Mouse (Mus musculus) hindbrain, embryonic 11.5 days (tissue): ENCODE measurements at regions not wholly inside any gene's neighbourhood (a gene's known extent, or its start where the extent isn't known, plus 50 kb on each side); places are given as distances from the start of the nearest gene placed in this dataset.

Experiments
- ATAC-seq: fragments of 200-750 bp; cut with Nextera tagmentation; 2 replicates; pipeline ENCODE4 v1.8.0; 2017; ENCODE audit warnings: mild to moderate bottlenecking, moderate TSS enrichment, moderate library complexity; ENCODE audit not compliant: low FRiP score
- DNase-seq: peaks from one replicate; pipeline ENCODE4 v3.0.0-alpha.2; 2015; ENCODE audit warnings: low spot score
- H3K27ac ChIP-seq: fragments of 300-500 bp; sonication (generic); 2 replicates; pipeline ENCODE4 v1.5.1; 2014; ENCODE audit warnings: mild to moderate bottlenecking, low read depth, low read length
- H3K27me3 ChIP-seq: fragments of 300-500 bp; sonication (generic); 2 replicates; pipeline ENCODE4 v1.6.1; 2014; ENCODE audit warnings: mild to moderate bottlenecking, low read length, moderate library complexity, mixed read lengths; ENCODE audit not compliant: control insufficient read depth, insufficient read depth
- H3K36me3 ChIP-seq: fragments of 300-500 bp; sonication (generic); 2 replicates; pipeline ENCODE4 v1.6.1; 2014; ENCODE audit warnings: mild to moderate bottlenecking, low read length, moderate library complexity, mixed read lengths; ENCODE audit not compliant: control insufficient read depth, insufficient read depth
- H3K4me1 ChIP-seq: fragments of 300-500 bp; sonication (generic); replicated peaks from 2 replicates; pipeline ENCODE4 v1.6.1; 2014; ENCODE audit warnings: low read length, mixed read lengths; ENCODE audit not compliant: control insufficient read depth, insufficient read depth
- H3K4me2 ChIP-seq: fragments of 300-500 bp; sonication (generic); replicated peaks from 2 replicates; pipeline ENCODE4 v1.6.1; 2014; ENCODE audit warnings: mild to moderate bottlenecking, low read depth, low read length
- H3K4me3 ChIP-seq: fragments of 300-500 bp; sonication (generic); 2 replicates; pipeline ENCODE4 v1.5.1; 2014; ENCODE audit warnings: low read depth, low read length
- H3K9ac ChIP-seq: fragments of 300-500 bp; sonication (generic); 2 replicates; pipeline ENCODE4 v1.6.1; 2014; ENCODE audit warnings: low read depth, low read length
- H3K9me3 ChIP-seq: fragments of 300-500 bp; sonication (generic); 2 replicates; pipeline ENCODE4 v1.6.1; 2016; ENCODE audit warnings: low read length; ENCODE audit not compliant: control insufficient read depth
- WGBS: fragments of 180-500 bp; shearing (Covaris S2); extraction: QIAGEN DNeasy Blood & Tissue Kit; methylation state at CpG from one replicate; pipeline ENCODE4 v1.1.7; 2014; 5-methylcytosine and 5-hydroxymethylcytosine counted together

DNA sequence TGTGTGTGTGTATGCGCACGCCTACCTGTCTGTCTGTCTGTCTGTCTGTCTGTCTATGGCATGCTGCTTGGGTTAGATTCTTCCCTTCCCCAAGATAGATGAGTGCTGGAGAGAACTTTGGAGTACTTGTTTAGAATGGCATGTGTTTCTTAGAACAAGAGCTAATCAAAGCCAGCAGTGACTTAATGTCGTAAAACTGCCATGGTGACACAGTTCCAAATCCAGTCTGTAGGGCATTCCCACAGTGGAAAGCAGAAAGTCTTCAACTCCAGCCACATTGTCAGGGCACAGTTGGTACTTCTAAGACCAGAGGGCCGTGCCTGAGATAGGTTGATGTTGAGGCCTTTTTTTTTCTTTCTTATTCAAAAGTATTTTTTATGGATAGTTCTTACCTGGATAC, 95.6 kb downstream of the Gm10604 start:
- WGBS = 89% methylated on average over 4 of the region's 4 CpGs

DNA sequence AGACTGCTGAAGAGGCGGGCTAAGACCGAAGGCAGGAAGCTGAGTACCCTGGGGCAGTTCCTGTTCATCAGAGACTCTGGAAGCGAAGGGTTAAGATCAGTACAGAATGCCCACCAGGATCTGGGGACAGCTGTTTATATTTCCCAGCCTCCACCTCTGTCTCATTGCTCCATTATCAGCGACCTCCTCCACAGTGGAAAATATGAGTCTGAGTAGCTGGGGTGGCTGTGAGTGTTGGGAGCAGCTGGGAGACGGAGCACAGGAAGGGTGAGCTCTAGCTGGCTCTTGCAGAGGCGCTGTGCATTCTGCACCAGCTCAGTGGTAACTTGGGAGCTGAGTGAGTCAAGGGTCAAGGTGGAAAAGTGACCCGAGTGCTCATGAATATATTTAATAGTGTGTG, 96.2 kb downstream of the Gm10604 start:
- Histone ChIP-seq H3K9me3 (no peaks in the 10 kb centered on the region), H3K36me3 (no peaks in the 10 kb centered on the region), H3K27ac (no peak overlapping the region), H3K4me3 (no peak overlapping the region), H3K4me2 (no peak overlapping the region), H3K4me1 (no peaks in the 10 kb centered on the region), H3K27me3 (no peaks in the 10 kb centered on the region), H3K9ac (no peak overlapping the region)
- WGBS = 59% methylated on average over 7 of the region's 7 CpGs
- DNase-seq (no peak), ATAC-seq (no peak)

More for the DNA sequence above, 95.6 kb downstream of the Gm10604 start:
- no peaks in the 10 kb centered on the region for H3K36me3 ChIP-seq
- no peak for ATAC-seq
- H3K9ac ChIP-seq = no peak overlapping the region
- H3K4me3 ChIP-seq = no peak overlapping the region
- H3K4me2 ChIP-seq = no peak overlapping the region
- DNase-seq = no peak
- no peaks in the 10 kb centered on the region for H3K4me1 ChIP-seq
- H3K27ac ChIP-seq = no peak overlapping the region
- H3K27me3 ChIP-seq = no peaks in the 10 kb centered on the region
- H3K9me3 ChIP-seq = no peaks in the 10 kb centered on the region

DNA sequence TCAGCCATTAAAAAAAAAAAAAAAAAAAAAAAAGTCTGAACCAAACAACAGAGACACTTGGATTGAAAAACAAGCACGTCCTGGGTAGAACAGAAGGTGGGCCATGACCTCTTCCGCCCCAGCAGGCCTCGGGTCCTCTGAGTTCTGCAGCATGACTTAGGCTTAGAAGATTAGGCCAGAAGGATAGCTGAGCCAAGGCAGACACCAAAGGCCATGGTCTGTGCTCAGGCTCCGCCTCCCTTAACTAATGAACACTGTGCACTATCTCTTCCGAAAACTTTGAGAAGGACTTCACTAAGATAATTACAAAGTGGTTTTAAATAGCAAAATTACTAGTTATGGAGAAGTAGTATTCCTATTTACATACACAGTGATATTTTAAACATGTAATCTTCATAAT, 97.8 kb downstream of the Gm10604 start:
- Histone ChIP-seq H3K27ac (no peak overlapping the region), H3K36me3 (no peaks in the 10 kb centered on the region), H3K9ac (no peak overlapping the region), H3K9me3 (no peaks in the 10 kb centered on the region), H3K4me2 (no peak overlapping the region), H3K27me3 (no peaks in the 10 kb centered on the region), H3K4me3 (no peak overlapping the region), H3K4me1 (no peaks in the 10 kb centered on the region)
- 53% methylated on average over 5 of the region's 5 CpGs for WGBS
- ATAC-seq (no peak), DNase-seq (no peak)

DNA sequence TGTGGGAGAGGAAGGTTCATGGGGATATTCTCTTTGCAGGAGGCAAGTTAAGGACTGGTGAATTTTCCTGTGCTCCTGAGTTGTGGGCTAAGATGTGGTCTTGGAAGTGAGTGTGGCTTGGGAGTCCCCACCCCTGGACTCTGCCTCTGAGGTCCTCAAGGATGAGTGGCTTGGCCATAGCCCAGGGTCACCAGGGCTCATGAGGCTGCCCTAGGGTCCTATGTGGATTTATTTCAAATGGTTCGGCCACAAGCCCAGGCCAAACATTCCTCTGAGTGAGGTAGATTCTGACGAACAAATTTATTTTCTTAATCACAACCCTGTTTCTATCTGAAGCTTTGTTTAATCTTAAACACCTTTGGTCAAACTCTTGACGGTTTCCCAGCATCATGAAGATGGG, 98.4 kb downstream of the Gm10604 start:
- Histone ChIP-seq H3K4me3 (no peak overlapping the region), H3K9ac (no peak overlapping the region), H3K27me3 (no peaks in the 10 kb centered on the region), H3K27ac (no peak overlapping the region), H3K4me1 (no peaks in the 10 kb centered on the region), H3K4me2 (no peak overlapping the region), H3K9me3 (no peaks in the 10 kb centered on the region), H3K36me3 (no peaks in the 10 kb centered on the region)
- ATAC-seq (no peak), DNase-seq (no peak)
- 90% methylated on average over 3 of the region's 3 CpGs for WGBS

DNA sequence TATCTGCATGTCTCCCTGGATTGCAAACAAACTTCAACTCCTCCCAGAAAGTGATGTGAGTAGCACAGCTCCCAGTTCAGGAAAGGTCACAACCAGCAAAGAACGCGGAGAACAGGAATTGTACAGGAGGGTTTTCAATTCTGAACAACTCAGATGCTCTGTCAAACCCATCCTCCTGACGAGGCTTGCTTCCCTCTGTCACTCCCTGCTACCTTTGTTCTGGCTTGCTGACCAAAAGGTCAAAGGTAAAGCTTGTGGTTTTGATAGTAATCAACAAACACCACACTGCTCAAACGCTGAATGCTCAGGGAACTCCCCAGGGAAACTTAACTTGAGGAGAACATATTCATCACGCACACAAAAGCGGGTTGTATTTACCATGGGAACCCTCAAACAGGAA, 102.4 kb downstream of the Gm10604 start:
- Histone ChIP-seq H3K4me3 (no peak overlapping the region), H3K36me3 (no peaks in the 10 kb centered on the region), H3K9me3 (no peaks in the 10 kb centered on the region), H3K4me2 (no peak overlapping the region), H3K4me1 (no peaks in the 10 kb centered on the region), H3K9ac (no peak overlapping the region), H3K27ac (no peak overlapping the region), H3K27me3 (no peaks in the 10 kb centered on the region)
- ATAC-seq = no peak
- WGBS = 68% methylated on average over 6 of the region's 6 CpGs
- no peak for DNase-seq

DNA sequence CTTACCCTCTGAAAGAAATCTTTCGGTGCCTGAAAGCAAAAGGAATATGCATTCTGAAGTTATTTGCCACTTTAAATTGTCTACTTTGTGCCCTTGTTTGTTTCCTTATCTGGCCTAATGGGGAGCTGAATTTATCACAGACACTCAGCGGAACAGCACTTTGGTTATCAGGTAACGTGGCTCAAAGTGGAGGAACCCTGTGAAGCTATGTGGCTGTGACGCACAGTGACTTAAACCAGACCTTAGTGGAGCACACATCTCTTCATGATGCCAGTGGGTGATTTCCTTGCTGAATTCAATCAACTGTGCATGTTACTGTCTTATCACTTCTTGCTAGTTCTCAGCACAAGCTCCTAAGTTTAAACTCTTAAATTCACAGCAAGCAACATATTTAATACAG, 103.1 kb downstream of the Gm10604 start:
- no peak for DNase-seq
- H3K27me3 ChIP-seq = no peaks in the 10 kb centered on the region
- no peak overlapping the region for H3K27ac ChIP-seq
- no peaks in the 10 kb centered on the region for H3K9me3 ChIP-seq
- WGBS = 79% methylated on average over 4 of the region's 4 CpGs
- H3K9ac ChIP-seq = no peak overlapping the region
- no peaks in the 10 kb centered on the region for H3K4me1 ChIP-seq
- H3K4me3 ChIP-seq = no peak overlapping the region
- no peak overlapping the region for H3K4me2 ChIP-seq
- no peaks in the 10 kb centered on the region for H3K36me3 ChIP-seq
- no peak for ATAC-seq

DNA sequence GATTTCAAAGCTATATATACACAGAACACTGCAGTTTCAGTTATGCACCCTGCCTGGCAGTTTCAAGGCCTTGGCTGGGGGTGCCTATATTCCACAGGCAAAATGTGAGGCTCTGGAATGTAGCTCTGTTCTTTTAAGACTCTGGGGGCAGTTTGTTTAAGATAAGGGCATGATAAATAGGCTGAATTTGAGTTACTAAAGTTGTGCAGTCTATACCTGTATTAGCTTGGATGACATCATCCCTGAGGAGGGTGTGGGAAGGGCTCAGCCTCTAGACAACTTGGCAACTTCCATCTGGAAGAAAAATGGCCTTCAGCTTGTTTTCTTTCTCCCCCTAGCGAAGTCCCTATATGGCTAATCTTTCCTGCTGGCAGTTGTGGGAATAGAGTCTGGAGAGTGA, 105.1 kb downstream of the Gm10604 start:
- Histone ChIP-seq H3K9ac (no peak overlapping the region), H3K36me3 (no peaks in the 10 kb centered on the region), H3K4me3 (no peak overlapping the region), H3K27ac (no peak overlapping the region), H3K4me1 (no peaks in the 10 kb centered on the region), H3K9me3 (no peaks in the 10 kb centered on the region), H3K4me2 (no peak overlapping the region), H3K27me3 (no peaks in the 10 kb centered on the region)
- WGBS = 83% methylated on average over 1 of the region's 1 CpGs
- DNase-seq = no peak
- no peak for ATAC-seq

DNA sequence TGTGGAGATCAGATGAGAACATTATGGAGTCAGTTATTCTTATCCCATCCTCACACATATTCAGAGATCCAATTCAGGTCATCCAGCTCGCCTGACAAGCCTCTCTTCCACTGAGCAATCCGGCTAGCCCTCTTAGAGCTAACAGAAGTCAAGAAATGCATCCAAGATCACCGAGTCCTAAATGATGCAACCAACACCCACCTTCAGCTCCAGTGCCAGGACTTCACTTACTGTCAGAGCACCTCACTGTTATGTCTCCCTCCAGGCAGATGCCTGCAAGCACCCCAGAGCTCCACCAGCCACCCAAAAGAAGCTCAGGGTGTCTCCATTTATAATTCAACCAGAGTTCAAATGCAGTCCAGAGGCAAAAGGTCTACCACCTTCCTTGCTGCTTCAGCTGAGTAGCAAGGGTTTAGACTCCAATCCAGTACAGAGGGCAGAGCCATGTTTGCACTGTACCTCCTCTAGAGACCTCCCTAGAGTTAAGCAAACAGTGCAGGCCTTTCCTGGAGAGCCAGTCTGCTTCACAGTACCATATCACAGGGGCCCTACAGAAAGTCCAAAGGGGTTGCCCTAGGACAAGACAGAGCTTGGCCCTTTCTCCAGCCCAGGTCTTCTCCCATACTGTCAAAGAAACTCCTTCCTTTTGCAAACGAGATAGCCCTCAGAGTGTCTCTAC, 106.3 kb downstream of the Gm10604 start:
- Histone ChIP-seq H3K27ac (no peak overlapping the region), H3K36me3 (no peaks in the 10 kb centered on the region), H3K4me1 (no peaks in the 10 kb centered on the region), H3K9me3 (no peaks in the 10 kb centered on the region), H3K4me2 (no peak overlapping the region), H3K9ac (no peak overlapping the region), H3K27me3 (no peaks in the 10 kb centered on the region), H3K4me3 (no peak overlapping the region)
- DNase-seq (no peak), ATAC-seq (no peak)
- WGBS = 87% methylated on average over 4 of the region's 4 CpGs

DNA sequence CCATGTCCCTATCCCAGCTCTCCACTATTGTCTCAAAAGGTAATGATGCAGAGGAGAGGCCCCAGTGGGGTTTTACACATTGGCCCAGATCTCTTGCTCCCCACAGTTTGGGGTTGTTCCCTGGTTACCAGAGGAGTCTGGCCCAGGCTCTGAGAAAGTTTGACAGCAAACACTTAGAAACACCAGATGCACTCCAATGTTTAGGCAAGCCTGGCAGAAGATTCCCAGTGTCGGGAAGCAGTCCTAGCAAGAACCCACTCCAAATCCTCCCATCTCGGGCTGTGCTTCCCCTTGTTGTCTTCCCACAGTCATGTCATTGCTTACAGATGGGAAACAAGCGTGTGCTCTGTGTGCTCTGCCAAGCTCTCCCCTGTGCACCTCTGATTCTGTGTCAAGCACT, 109.0 kb downstream of the Gm10604 start:
- Histone ChIP-seq H3K4me2 (no peak overlapping the region), H3K4me1 (no peaks in the 10 kb centered on the region), H3K27me3 (no peaks in the 10 kb centered on the region), H3K36me3 (no peaks in the 10 kb centered on the region), H3K27ac (no peak overlapping the region), H3K9ac (no peak overlapping the region), H3K4me3 (no peak overlapping the region), H3K9me3 (no peaks in the 10 kb centered on the region)
- 84% methylated on average over 3 of the region's 3 CpGs for WGBS
- ATAC-seq = no peak
- DNase-seq = no peak
